Mouse (Mus musculus) right cerebral cortex, adult 2 months (tissue): ENCODE measurements around the gene Rassf7.
A peak's percentile ranks its signal among the peaks of the same experiment; 100 is the strongest.
"Not testable (repeated sequence)": the region's sequence is repeated elsewhere in the genome, so short reads cannot be mapped to it uniquely, and the experiment has no call there.

ENCODE experiments used
- DNase-seq, 2 experiments: peaks; one replicate each; pipeline ENCODE4 v3.0.0; 2021 to 2022; ENCODE audit warnings: low spot score in 2 of 2

The Rassf7 gene

GRCm38 (mm10) chr7:141222126-141222467 is 6.4 kb downstream of the Rassf7 start:
- DNase-seq = no peak

GRCm38 (mm10) chr7:141222696-141223215 is 7.1 kb downstream of the Rassf7 start:
- no peak for DNase-seq

GRCm38 (mm10) chr7:141226535-141226934 is 10.9 kb downstream of the Rassf7 start:
- no peak for DNase-seq

- no peak for DNase-seq
These were observed 12.1 kb downstream of the Rassf7 start for GRCm38 (mm10) chr7:141227796-141228195.

- peak; percentile 90 to 95 for DNase-seq
These were observed 12.8 kb downstream of the Rassf7 start, which contains the start of gene Phrf1 for GRCm38 (mm10) chr7:141228279-141229067. Gene Phrf1 (plus strand): TSS chr7:141228784.

GRCm38 (mm10) chr7:141229702-141230101 is 14.0 kb downstream of the Rassf7 start:
- no peak for DNase-seq

GRCm38 (mm10) chr7:141230570-141230969 is 14.9 kb downstream of the Rassf7 start:
- no peak for DNase-seq

- no peak for DNase-seq
These were observed 15.5 kb downstream of the Rassf7 start for GRCm38 (mm10) chr7:141231111-141231510.

GRCm38 (mm10) chr7:141231551-141231950 is 15.9 kb downstream of the Rassf7 start:
- DNase-seq = no peak

- not testable (repeated sequence) for DNase-seq
These were observed 34.8 kb downstream of the Rassf7 start for GRCm38 (mm10) chr7:141250486-141250885.

GRCm38 (mm10) chr7:141256159-141256558 is 40.5 kb downstream of the Rassf7 start:
- no peak for DNase-seq

GRCm38 (mm10) chr7:141261480-141261879 is 45.8 kb downstream of the Rassf7 start:
- no peak for DNase-seq

- DNase-seq = no peak
These were observed 48.0 kb downstream of the Rassf7 start for GRCm38 (mm10) chr7:141263640-141264039.

GRCm38 (mm10) chr7:141264041-141264700 is 48.5 kb downstream of the Rassf7 start:
- DNase-seq = no peak

- no peak for DNase-seq
These were observed 49.2 kb downstream of the Rassf7 start for GRCm38 (mm10) chr7:141264761-141265410.

GRCm38 (mm10) chr7:141265411-141265738 is 49.7 kb downstream of the Rassf7 start:
- no peak for DNase-seq

GRCm38 (mm10) chr7:141265739-141266561 is 50.3 kb downstream of the Rassf7 start, which contains the start of gene Irf7:
Gene Irf7 (minus strand): TSS chr7:141266481.
- DNase-seq = peak in 1 of 2 experiments; percentile 26
